Mouse (Mus musculus): ENCODE results near the gene Cd302. TPM values are rescaled to one million over a fixed set of nuclear protein-coding genes. Genes with fewer than 3 reads are reported as not detected.

The Cd302 gene
- total RNA-seq, 2 experiments from 2014 or later, result 36.1 to 80.8 TPM

Other genes with a start within 250 kb of the Cd302 start
- 87.2 and 95.6 TPM in 2 replicates for gene Baz2b, start 74.6 kb downstream of the Cd302 start, total RNA-seq (2015)
- gene Baz2b, start 74.6 kb downstream of the Cd302 start, total RNA-seq (2017), result 129 and 133 TPM in 2 replicates
- 80.4 and 93.0 TPM in 2 replicates for gene March7, start 74.6 kb downstream of the Cd302 start, total RNA-seq (2015)
- 93.9 and 97.7 TPM in 2 replicates for gene March7, start 74.6 kb downstream of the Cd302 start, total RNA-seq (2017)
- 6.7 and 7.3 TPM in 2 replicates for gene Ly75, start 98.8 kb upstream of the Cd302 start, total RNA-seq (2015)
- gene Ly75, start 98.8 kb upstream of the Cd302 start, total RNA-seq (2017), result 10.0 and 15.4 TPM in 2 replicates